Mouse (Mus musculus): Measurements from ENCODE around the gene Kcp.

DNA sequence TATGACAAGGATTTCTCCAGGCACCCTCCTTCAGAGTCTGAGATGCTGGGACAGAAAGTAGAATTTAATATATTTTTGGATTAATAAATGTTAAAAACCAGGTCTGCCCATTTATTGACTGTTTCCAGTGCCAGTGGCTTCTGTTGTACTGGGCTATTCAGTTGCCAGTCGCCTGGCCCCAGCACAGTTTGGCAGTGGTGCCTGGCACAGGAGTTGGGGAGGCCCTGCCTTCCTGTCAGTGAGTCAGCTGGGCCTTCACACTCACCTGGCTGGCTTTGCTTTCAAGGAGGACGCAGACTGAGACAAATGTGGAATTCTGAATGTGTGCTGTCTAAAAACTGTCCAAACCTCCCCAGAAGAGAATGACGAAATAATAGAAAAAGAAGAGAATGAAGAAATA lies 29.5 kb upstream of the Kcp start:
- TF ChIP-seq CTCF (IDR thresholded peaks at IDR 0.05; ENCODE audit: control insufficient read depth, insufficient read depth, insufficient read length), result no peak
- TF ChIP-seq MAX (IDR thresholded peaks at IDR 0.05), result no peak
- no peak for TF ChIP-seq USF1 (IDR thresholded peaks at IDR 0.05; ENCODE audit: low read depth)

All from C2C12 (cell line).